7 mouse cellular contexts compared by ENCODE assay signal in the genomic region with DNA sequence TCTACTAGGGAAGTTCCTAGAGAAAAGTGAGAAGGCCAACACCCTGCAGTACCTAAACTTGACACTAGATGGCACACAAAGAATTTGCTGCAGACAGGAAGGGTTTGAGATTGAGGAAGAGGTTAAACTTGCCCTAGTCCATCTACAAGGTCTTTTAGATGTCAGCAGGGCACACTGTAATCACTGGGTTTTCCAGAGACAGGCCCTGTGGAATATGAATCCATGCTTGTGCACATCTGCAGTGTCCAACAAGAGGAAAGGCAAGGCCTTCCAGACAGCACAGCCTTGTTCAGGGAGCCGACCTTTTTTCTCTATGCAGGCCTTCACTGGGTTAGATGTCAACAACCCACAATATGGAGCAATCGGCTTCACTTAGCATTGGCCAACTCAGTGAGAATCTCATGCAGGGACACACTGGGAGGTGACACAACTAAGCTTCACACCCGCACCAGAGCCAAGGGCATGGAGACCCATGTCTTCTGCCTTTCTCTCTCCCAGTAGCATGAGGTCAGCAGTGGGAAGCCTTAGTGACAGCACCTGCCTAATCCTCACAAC. TPM values are rescaled to one million over a fixed set of nuclear protein-coding genes. Genes with fewer than 3 reads are reported as not detected.
A peak's percentile ranks its signal among the peaks of the same experiment; 100 is the strongest.
DNase-seq lines count a peak whose midpoint lies in the region; ATAC-seq and TF ChIP-seq lines count a peak whose summit lies in the region.

No protein-coding gene starts in this region.

- no peaks in the 10 kb centered on the region for H3K9me3 ChIP-seq in E14TG2a.4 (ENCODE audit: low read length)
- H3K9me3 ChIP-seq in lung, embryonic 16.5 days (ENCODE audit: control insufficient read depth, low read length), result no peaks in the 10 kb centered on the region

- H3K36me3 ChIP-seq in E14TG2a.4 (ENCODE audit: insufficient read depth, low read length), result peaks cover 96% of the 10 kb centered on the region
- H3K36me3 ChIP-seq in lung, embryonic 16.5 days (ENCODE audit: control insufficient read depth, insufficient read depth, low read length), result peaks cover 18% of the 10 kb centered on the region

- CTCF ChIA-PET in Patski (lab: Charles Lee), result interaction anchor here (1.0 to 6.8 kb wide), 6 partner anchors 9 to 347 kb away, joined by 3 to 55 read pairs (median 6); no protein-coding TSS in a partner anchor

- DNase-seq in Patski (ENCODE audit: low read depth, low spot score), result no peak
- peak; percentile 80 to 89 for DNase-seq in cerebellum, postnatal 10 days
- peak; percentile 61 to 74 for DNase-seq in frontal cortex, postnatal 36 days (ENCODE audit: low spot score in 2 of 2)
- peak; percentile 79 for DNase-seq in kidney, postnatal 14 days
- peak; percentile 63 to 72 for DNase-seq in right cerebral cortex, postnatal 10 days (ENCODE audit: low spot score in 2 of 2)

- 60% methylated on average over 3 of the region's 3 CpGs for WGBS in lung, embryonic 16.5 days

- no peak overlapping the region for H3K27ac ChIP-seq in lung, embryonic 16.5 days (ENCODE audit: low read length)

- no peaks in the 10 kb centered on the region for H3K27me3 ChIP-seq in E14TG2a.4 (ENCODE audit: insufficient read depth, low read length)
- H3K27me3 ChIP-seq in Patski, result no peaks in the 10 kb centered on the region
- H3K27me3 ChIP-seq in lung, embryonic 16.5 days (ENCODE audit: control insufficient read depth, insufficient read depth, low read depth, low read length), result no peaks in the 10 kb centered on the region

- peak; percentile 98 for TF ChIP-seq CTCF in E14TG2a.4 (conservative IDR thresholded peaks at IDR 0.05; ENCODE audit: low read length)
- TF ChIP-seq CTCF in Patski (IDR thresholded peaks at IDR 0.05), result peak; percentile 86

- POLR2A ChIA-PET in Patski (lab: Charles Lee), result interaction anchor here (0.9 to 1.1 kb wide), 3 partner anchors 14 to 41 kb away, joined by 3 to 11 read pairs (median 3); a partner anchor contains a TSS

- no peak overlapping the region for H3K9ac ChIP-seq in lung, embryonic 16.5 days (ENCODE audit: low read length)

- H3K4me2 ChIP-seq in lung, embryonic 16.5 days (ENCODE audit: low read depth, low read length), result no peak overlapping the region

- H3K4me3 ChIP-seq in E14TG2a.4 (replicated peaks; ENCODE audit: low read length), result no peak overlapping the region
- no peak overlapping the region for H3K4me3 ChIP-seq in lung, embryonic 16.5 days (ENCODE audit: low read length)

- peaks cover 66% of the 10 kb centered on the region for H3K4me1 ChIP-seq in E14TG2a.4 (replicated peaks; ENCODE audit: low read depth, low read length)
- H3K4me1 ChIP-seq in lung, embryonic 16.5 days (replicated peaks; ENCODE audit: control insufficient read depth, insufficient read depth, low read length), result peaks cover under 1% of the 10 kb centered on the region; the same call in 1 of the 2 replicates

- peak; percentile 32 for ATAC-seq in Patski
- ATAC-seq in lung, embryonic 16.5 days (ENCODE audit: low read depth), result peak; percentile 29; the same call in 1 of the 2 replicates

- in situ Hi-C loops in Patski (cut with MboI; ENCODE audit: low pct_unique_long_range_greater_than_20kb), result loop anchor here (5.0 kb wide), 2 partner anchors 48 to 662 kb away; no protein-coding TSS in a partner anchor

RNA-seq across cellular contexts. Expression of a gene that starts 16.0 kb away (rescaled TPM):
- 316 TPM for polyA plus RNA-seq in Patski (2021)
- polyA plus RNA-seq in lung, embryonic 16.5 days (2015; fragmentation: Nextera tagmentation; extraction: Ambion mirVana), result 188 and 206 TPM in 2 replicates

RNA-seq across cellular contexts. Expression of a gene that starts 41.2 kb away (rescaled TPM):
- 26.7 TPM for polyA plus RNA-seq in Patski (2021)
- polyA plus RNA-seq in lung, embryonic 16.5 days (2015; fragmentation: Nextera tagmentation; extraction: Ambion mirVana), result 16.7 and 17.1 TPM in 2 replicates
